Mouse (Mus musculus): Measurements from ENCODE around the gene Gna14. TPM values are rescaled to one million over a fixed set of nuclear protein-coding genes. Genes with fewer than 3 reads are reported as not detected.
A peak's percentile ranks its signal among the peaks of the same experiment; 100 is the strongest.

The Gna14 gene
- polyA plus RNA-seq, 1 experiment from 2014 or later: 0.83 TPM

DNA sequence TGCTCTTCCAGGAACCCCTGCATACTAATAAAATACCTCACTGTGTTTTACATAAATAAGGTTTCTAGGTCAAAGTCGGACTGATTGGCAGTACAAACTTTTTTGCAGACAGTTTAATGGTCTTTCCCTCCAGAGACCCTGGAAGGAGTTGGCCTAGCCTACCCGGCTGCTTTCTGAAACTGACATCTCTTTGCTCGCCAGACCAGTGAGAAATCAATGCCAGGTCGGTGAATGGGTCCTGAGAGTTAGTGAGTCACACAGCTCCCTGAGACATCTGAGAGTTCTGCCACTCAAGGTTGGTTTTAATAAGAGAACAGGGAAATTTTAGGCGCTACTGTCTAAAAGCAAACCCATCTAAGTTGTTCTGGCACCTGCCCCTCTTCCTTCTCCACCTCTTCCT lies 49.1 kb downstream of the Gna14 start:
- Histone ChIP-seq H3K27me3 (no peaks in the 10 kb centered on the region), H3K4me1 (no peaks in the 10 kb centered on the region), H3K4me3 (no peak overlapping the region), H3K36me3 (no peaks in the 10 kb centered on the region), H3K4me2 (replicated peaks) (no peak overlapping the region), H3K9ac (no peak overlapping the region), H3K27ac (no peak overlapping the region), H3K9me3 (no peaks in the 10 kb centered on the region)
- ATAC-seq (ENCODE audit: insufficient number of reproducible peaks, insufficient read depth, low FRiP score, low TSS enrichment): no peak
- 51% methylated on average over 5 of the region's 5 CpGs for WGBS

DNA sequence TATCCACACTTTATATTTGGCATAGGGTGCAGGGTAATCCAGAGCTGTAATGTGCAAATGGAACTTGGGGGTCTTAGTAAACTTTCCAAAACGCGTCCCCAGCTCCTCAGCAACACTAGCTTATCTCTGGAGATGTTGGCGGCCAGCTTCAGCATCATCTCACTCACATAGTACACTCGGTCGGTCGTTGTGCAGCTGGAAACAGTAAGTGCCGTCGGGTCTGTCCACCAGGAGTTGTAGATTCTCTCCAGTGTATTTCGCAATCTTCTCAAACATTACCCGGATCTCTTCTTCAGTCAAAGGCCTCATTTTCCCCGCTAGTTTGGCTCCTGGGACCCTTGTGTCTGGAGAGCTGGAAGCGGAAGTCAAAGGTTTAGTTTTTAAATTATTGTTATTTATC lies 55.2 kb downstream of the Gna14 start:
- no peaks in the 10 kb centered on the region for H3K9me3 ChIP-seq
- H3K36me3 ChIP-seq: no peaks in the 10 kb centered on the region
- H3K4me3 ChIP-seq: no peak overlapping the region
- H3K27ac ChIP-seq: peak overlapping the region; percentile 27; the same call in 1 of the 2 replicates
- no peaks in the 10 kb centered on the region for H3K27me3 ChIP-seq
- ATAC-seq (ENCODE audit: insufficient number of reproducible peaks, insufficient read depth, low FRiP score, low TSS enrichment): no peak
- no peak overlapping the region for H3K9ac ChIP-seq
- peaks cover 14% of the 10 kb centered on the region; the same call in 1 of the 2 replicates for H3K4me1 ChIP-seq
- WGBS: 41% methylated on average over 12 of the region's 12 CpGs
- no peak overlapping the region for H3K4me2 ChIP-seq (replicated peaks)

DNA sequence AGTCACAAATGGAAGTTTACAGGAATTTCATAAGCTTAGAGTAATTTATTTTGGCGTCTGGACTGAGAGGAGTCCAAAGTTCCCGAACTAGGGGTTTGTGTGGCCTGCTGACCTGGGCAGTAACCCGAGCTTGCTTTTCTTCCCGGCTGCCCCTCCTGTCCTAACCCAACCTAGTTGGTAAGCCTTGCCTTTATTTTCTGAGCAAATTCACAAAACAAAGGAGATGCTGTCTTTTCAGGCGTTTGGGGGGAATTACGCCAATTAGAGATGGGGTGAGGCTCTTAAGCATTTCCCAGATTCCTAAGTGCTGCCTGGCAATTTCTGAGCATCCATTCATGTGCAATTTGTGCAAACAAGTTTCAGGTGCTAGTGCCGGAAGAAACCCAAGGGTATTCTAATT lies 55.9 kb downstream of the Gna14 start:
- no peak overlapping the region for H3K27ac ChIP-seq
- H3K4me2 ChIP-seq (replicated peaks): no peak overlapping the region

DNA sequence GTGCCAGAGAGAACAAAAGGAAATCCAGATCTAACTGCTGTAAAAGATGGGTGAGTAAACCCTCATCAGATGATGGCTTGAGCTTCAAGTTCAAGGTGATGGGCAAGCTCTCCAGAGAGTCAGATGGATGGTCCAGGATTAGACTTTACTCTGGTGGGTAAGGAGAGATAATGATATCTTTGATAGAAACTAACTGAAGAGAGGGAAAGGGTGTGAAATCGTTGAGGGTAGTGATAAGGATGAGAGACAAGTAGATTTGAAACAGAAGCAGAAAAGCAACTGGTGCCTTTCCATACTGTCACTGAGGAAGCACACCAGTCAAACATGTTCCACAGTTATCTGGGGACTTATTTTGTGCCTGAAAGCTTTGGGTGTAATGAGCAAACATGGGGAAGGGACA lies 56.9 kb downstream of the Gna14 start:
- Histone ChIP-seq H3K4me2 (replicated peaks) (no peak overlapping the region), H3K4me3 (no peak overlapping the region), H3K4me1 (peaks cover 14% of the 10 kb centered on the region; the same call in 1 of the 2 replicates), H3K9ac (no peak overlapping the region), H3K27me3 (no peaks in the 10 kb centered on the region), H3K36me3 (no peaks in the 10 kb centered on the region), H3K27ac (no peak overlapping the region), H3K9me3 (no peaks in the 10 kb centered on the region)
- WGBS: 92% methylated on average over 1 of the region's 1 CpGs
- ATAC-seq (ENCODE audit: insufficient number of reproducible peaks, insufficient read depth, low FRiP score, low TSS enrichment): no peak

More for the DNA sequence above, 55.9 kb downstream of the Gna14 start:
- H3K9me3 ChIP-seq: no peaks in the 10 kb centered on the region
- H3K4me1 ChIP-seq: peaks cover 14% of the 10 kb centered on the region; the same call in 1 of the 2 replicates
- no peak overlapping the region for H3K9ac ChIP-seq
- no peaks in the 10 kb centered on the region for H3K36me3 ChIP-seq
- no peak for ATAC-seq (ENCODE audit: insufficient number of reproducible peaks, insufficient read depth, low FRiP score, low TSS enrichment)
- no peaks in the 10 kb centered on the region for H3K27me3 ChIP-seq
- WGBS: 13% methylated on average over 7 of the region's 7 CpGs
- no peak overlapping the region for H3K4me3 ChIP-seq

DNA sequence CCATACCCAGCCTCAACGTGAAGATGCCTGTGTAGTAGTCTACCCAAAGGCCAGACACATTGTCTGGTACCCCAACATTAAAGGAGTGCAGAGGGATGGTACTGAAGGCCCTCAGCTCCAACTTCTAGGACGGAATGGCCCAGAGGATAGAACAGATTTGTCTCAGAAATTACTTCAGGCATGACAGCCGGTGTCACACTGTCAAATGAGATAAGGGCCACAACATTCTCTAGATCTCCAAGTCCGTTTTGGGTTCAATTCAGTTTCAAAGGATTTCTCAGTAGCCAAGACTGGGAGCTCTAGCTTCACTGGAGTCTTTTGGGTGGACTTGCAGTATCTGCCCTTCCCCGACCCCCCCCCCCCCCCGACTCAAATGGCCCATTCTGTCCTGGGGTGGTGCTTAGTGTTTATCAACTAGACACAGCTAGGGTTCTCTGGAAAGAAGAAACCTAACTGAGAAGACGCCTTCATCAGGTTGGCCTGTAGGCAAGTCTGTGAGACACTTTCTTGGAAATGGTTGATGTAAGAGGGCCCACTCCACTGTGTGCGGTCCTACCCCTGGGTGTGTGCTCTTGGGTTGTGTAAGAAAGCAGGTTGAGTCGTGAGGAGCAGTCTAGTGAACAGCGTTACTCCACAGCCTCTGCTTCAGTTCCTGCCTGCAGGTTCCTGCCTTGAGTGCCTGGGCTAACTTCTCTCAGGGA lies 59.4 kb downstream of the Gna14 start:
- Histone ChIP-seq H3K27me3 (no peaks in the 10 kb centered on the region), H3K27ac (no peak overlapping the region), H3K4me2 (replicated peaks) (no peak overlapping the region), H3K9me3 (no peaks in the 10 kb centered on the region), H3K4me3 (no peak overlapping the region), H3K9ac (no peak overlapping the region), H3K4me1 (peaks cover 14% of the 10 kb centered on the region; the same call in 1 of the 2 replicates), H3K36me3 (no peaks in the 10 kb centered on the region)
- WGBS: 86% methylated on average over 10 of the region's 10 CpGs
- no peak for ATAC-seq (ENCODE audit: insufficient number of reproducible peaks, insufficient read depth, low FRiP score, low TSS enrichment)

DNA sequence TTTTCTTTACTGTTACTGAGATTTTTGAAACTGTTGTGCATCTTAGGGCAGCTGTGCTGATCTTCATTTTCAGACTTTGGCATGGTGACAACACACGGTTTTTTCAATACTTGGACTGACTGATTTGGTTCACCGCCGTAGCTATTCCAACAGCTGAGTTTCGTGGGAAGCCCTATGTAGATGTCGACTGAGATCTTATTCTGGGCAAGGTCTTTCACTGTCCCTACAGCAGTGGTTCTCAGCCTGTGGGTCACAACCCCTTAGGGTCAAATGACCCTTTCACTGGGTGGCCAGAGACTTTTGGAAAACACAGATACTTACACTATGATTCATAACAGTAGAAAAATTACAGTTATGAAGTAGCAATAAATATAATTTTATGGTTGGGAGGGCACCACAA lies 60.5 kb downstream of the Gna14 start:
- Histone ChIP-seq H3K27me3 (no peaks in the 10 kb centered on the region), H3K9me3 (no peaks in the 10 kb centered on the region), H3K4me1 (peaks cover 10% of the 10 kb centered on the region; the same call in 1 of the 2 replicates), H3K27ac (no peak overlapping the region), H3K9ac (no peak overlapping the region), H3K4me2 (replicated peaks) (no peak overlapping the region), H3K4me3 (no peak overlapping the region), H3K36me3 (no peaks in the 10 kb centered on the region)
- no peak for ATAC-seq (ENCODE audit: insufficient number of reproducible peaks, insufficient read depth, low FRiP score, low TSS enrichment)
- 84% methylated on average over 5 of the region's 5 CpGs for WGBS

DNA sequence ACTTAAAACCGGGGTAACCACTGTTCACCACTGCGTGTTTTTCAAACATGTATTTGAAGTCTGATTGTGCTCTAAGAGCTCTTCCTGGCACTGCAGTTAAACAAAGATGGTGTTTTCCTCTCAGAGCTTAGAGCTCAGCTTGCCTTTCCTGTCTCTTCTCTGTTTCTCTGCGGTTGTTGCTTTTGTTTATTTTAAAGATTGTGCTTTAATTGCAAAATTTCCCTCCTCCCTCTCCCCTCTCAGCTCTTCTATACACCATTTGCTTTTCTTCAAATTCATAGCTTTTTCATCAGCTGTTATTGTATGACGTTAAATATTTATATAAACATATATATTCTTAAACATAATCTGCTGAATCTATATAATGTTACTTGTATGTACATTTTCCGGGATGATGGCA lies 66.5 kb downstream of the Gna14 start:
- no peaks in the 10 kb centered on the region for H3K9me3 ChIP-seq
- no peaks in the 10 kb centered on the region for H3K4me1 ChIP-seq
- no peaks in the 10 kb centered on the region for H3K36me3 ChIP-seq
- no peaks in the 10 kb centered on the region for H3K27me3 ChIP-seq
- H3K4me3 ChIP-seq: no peak overlapping the region
- WGBS: 48% methylated on average over 5 of the region's 5 CpGs
- H3K4me2 ChIP-seq (replicated peaks): no peak overlapping the region
- no peak for ATAC-seq (ENCODE audit: insufficient number of reproducible peaks, insufficient read depth, low FRiP score, low TSS enrichment)
- H3K27ac ChIP-seq: no peak overlapping the region
- H3K9ac ChIP-seq: no peak overlapping the region

DNA sequence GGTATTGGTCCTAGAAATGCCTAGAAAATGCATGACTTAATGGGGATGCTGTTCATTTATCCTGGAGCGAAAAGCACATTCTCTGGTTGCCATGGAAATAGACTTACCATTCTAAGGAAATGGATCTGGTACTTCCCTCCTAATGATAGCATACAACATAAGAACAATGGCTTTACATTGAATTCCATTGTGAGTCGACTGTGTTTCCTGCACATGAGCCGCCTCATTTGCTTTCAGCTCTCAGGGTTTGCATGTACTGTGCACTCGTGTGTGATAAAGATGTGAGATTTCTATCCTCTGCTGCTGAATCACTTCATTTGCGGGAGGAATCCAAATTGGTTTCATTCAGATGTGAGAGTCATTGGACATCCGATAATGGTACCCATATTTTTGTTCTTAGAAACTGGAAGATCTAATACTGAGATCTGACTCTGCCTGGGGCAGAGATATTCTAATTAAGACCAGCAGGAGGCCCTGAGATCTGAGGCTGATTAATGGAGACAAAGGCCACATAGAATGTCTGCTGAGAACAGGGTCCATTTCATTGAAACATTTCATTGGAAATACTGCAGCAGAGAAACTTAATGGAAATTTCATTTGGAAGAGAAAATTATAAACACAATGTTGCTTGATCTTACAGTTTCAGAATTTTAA lies 71.3 kb downstream of the Gna14 start:
- Histone ChIP-seq H3K4me3 (no peak overlapping the region), H3K9ac (no peak overlapping the region), H3K27me3 (no peaks in the 10 kb centered on the region), H3K4me2 (replicated peaks) (no peak overlapping the region), H3K36me3 (no peaks in the 10 kb centered on the region), H3K27ac (no peak overlapping the region), H3K4me1 (no peaks in the 10 kb centered on the region), H3K9me3 (no peaks in the 10 kb centered on the region)
- WGBS: 31% methylated on average over 6 of the region's 6 CpGs
- ATAC-seq (ENCODE audit: insufficient number of reproducible peaks, insufficient read depth, low FRiP score, low TSS enrichment): peak; percentile 52; the same call in 1 of the 2 replicates

DNA sequence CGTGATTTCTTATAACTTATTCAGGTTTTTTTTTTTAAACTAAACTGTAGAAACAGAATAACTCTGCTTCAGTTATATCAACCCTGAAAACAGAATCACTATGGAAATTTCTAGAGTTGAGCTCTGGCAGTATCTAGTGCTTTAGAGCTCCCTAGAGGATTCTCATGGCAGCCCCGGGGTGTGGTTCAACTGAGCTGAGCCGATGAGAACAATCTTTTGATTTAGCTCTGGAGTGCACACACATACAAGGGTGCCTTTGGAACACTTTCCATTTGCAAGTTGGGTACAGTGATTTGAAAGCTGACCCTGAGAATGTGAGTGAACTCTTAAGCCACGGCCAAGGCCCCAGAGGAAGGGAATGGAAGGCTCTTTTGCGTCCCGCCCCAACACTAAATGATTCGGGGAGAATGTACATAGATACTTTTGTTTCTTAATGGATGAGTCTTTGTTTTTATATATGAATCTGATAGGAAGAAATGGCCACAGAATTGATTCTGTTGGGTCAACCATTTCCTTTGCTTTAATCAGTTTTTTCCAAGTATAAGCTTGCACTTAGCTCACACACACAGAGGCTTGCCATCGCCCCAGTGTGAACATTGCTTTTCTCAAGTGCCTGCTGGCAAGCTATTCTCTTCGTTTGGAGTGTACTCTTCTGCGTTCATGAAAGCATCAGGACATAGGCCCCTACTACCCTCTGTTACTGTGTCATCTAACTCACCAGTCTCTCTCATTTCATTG lies 75.0 kb downstream of the Gna14 start:
- no peaks in the 10 kb centered on the region for H3K4me1 ChIP-seq
- ATAC-seq (ENCODE audit: insufficient number of reproducible peaks, insufficient read depth, low FRiP score, low TSS enrichment): no peak
- WGBS: 84% methylated on average over 10 of the region's 10 CpGs
- no peak overlapping the region for H3K9ac ChIP-seq
- H3K4me3 ChIP-seq: no peak overlapping the region
- no peaks in the 10 kb centered on the region for H3K27me3 ChIP-seq
- no peak overlapping the region for H3K4me2 ChIP-seq (replicated peaks)
- H3K9me3 ChIP-seq: no peaks in the 10 kb centered on the region
- no peaks in the 10 kb centered on the region for H3K36me3 ChIP-seq
- no peak overlapping the region for H3K27ac ChIP-seq

DNA sequence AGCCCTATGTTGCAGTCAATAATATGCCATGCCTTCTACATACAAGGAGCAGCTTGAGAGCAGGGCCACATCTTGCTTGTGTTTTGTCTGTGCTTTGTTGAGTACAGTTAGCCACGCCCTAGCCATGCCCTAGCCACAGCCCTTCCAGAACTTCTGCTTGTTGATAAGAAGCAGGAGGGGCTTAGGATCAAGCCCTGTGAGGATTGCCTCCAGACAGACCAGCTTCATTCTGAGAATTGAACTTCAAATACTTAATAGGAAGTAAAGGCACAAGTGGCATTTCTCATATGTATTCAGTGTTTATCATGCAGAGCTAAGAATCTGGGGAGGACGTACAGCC lies 75.5 kb downstream of the Gna14 start:
- Histone ChIP-seq H3K27me3 (no peaks in the 10 kb centered on the region), H3K36me3 (no peaks in the 10 kb centered on the region), H3K9me3 (no peaks in the 10 kb centered on the region), H3K27ac (no peak overlapping the region), H3K9ac (no peak overlapping the region), H3K4me1 (no peaks in the 10 kb centered on the region), H3K4me2 (replicated peaks) (no peak overlapping the region), H3K4me3 (no peak overlapping the region)
- no peak for ATAC-seq (ENCODE audit: insufficient number of reproducible peaks, insufficient read depth, low FRiP score, low TSS enrichment)
- 74% methylated on average over 2 of the region's 2 CpGs for WGBS

DNA sequence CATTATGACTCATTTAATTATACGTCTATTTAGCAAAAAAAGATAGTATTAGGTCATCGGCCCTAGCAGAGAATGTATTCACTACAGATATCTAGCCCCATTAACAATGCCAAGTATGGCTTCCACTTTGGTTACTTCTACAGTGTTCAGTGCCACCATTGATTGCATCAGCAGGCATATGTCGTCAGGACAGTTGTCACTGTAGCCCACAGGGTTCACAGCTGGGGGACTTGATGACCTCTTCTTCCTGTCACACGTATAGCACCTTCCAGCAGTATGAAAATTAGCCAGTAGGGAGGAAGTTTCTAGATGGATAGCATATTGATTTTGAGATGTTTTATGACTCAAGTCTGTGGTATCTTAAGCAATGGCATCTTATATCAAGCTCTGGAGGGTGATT lies 78.6 kb downstream of the Gna14 start:
- no peak for ATAC-seq (ENCODE audit: insufficient number of reproducible peaks, insufficient read depth, low FRiP score, low TSS enrichment)
- Histone ChIP-seq H3K36me3 (no peaks in the 10 kb centered on the region), H3K4me2 (replicated peaks) (no peak overlapping the region), H3K9ac (no peak overlapping the region), H3K4me3 (no peak overlapping the region), H3K27ac (no peak overlapping the region), H3K4me1 (no peaks in the 10 kb centered on the region), H3K27me3 (no peaks in the 10 kb centered on the region), H3K9me3 (no peaks in the 10 kb centered on the region)
- 81% methylated on average over 4 of the region's 4 CpGs for WGBS

DNA sequence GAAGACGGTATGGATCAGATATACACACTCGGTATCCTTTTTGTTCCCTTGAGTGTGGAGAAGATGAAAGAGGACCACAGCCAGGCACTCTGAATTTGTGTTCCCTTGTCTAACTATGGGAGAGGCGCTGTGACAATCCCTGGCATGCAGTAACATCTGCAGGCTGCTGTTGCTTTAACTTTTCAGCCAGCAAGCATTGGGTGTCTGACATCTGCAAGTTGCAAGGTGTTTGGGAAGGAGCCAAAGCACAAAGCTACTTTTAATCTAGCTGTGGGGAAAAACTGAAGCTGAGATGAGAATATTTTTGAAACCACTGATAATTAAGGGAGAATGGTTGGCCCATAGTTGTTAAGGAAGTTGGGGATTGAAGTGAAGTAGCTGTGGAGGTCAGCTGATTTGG lies 83.0 kb downstream of the Gna14 start:
- no peak overlapping the region for H3K4me2 ChIP-seq (replicated peaks)
- H3K9me3 ChIP-seq: no peaks in the 10 kb centered on the region
- H3K4me3 ChIP-seq: no peak overlapping the region
- no peak overlapping the region for H3K9ac ChIP-seq
- H3K27me3 ChIP-seq: no peaks in the 10 kb centered on the region
- 74% methylated on average over 3 of the region's 3 CpGs for WGBS
- H3K27ac ChIP-seq: no peak overlapping the region
- H3K36me3 ChIP-seq: no peaks in the 10 kb centered on the region
- no peaks in the 10 kb centered on the region for H3K4me1 ChIP-seq
- no peak for ATAC-seq (ENCODE audit: insufficient number of reproducible peaks, insufficient read depth, low FRiP score, low TSS enrichment)

All from embryonic facial prominence, embryonic 12.5 days (tissue).